Mouse (Mus musculus) urinary bladder, postnatal 36 days (tissue): Measurements from ENCODE around the gene Tbx4.

ENCODE experiments used
- DNase-seq, 2 experiments: peaks; one replicate each; pipeline ENCODE4 v3.0.0; 2022; ENCODE audit warnings: low spot score in 2 of 2, mixed read lengths in 1 of 2

The Tbx4 gene

DNA sequence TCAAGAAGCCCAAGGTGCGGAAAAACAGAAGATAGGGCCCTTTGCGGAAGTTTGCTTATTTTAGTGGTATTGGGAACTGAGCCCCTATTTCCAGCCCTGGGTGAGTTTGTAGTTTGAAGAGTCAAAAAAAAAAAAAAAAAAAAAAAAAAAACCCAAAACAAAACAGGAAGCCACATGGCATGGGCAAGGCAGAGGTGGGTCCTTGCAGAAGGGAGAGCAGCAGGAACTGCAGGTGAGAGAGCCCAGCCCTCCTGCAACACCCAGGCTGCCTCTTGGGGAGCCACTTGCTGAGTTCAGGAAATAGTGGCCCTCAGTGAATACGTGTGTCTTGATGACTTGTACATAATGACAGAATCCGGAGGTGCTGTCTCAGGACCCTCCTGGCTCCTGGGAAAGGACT, 23.3 kb downstream of the Tbx4 start:
- no peak for DNase-seq

DNA sequence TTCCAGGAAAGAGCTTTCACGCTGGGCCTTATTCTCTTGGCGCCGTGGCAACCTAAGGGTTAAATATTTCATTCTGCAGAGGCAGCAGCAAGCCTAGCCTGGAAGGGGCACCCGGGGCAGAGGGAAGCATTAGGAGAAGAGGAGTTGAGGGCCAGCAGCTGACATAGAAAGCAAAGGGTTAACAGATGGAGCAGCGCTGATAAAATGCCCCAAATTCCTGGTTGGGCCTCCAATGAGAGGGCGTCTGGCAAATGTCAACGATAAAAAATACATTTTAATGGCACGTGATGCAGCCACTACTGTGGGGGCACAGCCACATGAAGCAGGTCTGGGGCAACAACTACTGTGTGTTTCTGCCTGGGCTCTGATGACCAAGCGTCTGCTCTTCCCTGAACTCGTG, 23.9 kb downstream of the Tbx4 start:
- no peak for DNase-seq

DNA sequence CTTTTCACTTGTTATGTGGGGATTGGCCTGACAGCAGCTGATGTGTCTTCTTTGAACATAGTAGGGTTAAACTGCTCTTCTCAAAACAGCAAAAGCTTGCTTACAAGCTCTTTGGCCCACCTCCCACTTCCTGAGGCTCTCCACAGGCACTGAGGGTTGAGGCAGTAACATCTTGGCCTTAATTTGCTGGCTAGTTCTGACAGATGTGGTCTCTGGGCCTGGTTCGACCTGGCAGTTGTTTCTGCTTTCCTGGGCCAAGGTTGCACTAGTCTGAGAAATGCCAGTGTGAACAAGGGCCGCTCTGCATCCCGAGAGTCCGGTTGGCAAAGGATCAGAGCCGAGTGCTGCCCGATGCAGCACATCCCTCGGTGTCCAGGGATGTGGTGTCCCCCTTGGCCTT, 27.3 kb downstream of the Tbx4 start:
- DNase-seq = no peak

DNA sequence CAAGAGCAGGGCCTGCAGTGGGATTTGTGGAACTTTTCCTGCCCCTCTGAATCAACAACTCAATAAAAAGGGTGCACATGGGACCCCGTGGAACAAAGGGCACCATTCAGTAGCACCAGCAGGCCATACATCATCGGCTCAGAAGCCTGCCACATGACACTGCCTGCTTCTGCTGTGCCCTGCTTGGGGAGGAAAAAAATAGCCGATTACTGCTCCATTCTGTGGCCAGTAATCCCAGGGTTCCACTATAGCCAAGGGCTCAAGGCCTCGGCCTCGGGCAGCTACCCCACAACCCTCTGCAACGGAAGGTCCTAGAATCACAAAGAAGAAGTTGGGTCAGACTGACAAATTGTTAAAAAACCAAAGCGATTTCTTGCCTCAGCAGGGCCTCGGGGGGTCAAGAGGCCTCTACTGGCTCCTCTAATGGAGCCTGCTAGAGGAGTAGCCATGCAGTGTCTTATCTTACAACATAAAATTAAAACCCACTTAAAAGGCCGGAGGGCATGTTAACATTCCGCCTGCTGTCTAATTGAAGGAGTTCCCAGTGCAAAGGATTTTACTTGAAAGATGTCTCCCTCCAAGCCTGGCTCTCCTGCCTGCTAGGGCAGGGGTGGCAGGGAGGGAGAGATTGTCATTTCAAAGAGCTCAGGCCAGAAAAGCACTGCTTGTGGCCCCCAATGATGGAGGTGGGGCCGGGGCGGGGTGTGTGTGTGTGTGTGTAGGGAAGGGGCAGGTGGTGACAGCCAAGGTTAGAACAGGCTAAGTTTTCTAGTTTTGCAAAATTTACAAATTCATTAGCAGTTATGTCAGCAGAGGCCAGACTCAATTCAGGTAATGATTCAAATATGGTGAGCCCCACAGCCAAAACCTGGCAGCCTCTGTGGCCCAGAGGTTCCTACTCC, 31.1 kb downstream of the Tbx4 start:
- no peak for DNase-seq

DNA sequence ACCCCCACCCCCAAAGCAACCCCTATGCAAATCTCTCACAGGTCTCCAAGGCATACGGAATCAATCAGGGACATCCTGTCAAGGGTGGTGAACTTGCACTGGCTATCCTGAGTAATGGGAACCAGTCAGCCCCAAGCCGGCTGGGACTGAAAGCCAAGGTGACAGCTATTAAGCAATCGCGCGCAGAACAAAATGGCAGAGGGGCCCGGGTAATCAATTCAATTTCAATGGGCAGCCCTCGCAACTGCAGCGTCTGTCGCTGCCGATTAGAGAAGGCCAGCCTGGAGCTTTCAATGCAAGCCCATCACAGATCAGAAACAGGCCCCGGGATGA, 31.7 kb downstream of the Tbx4 start:
- no peak for DNase-seq

DNA sequence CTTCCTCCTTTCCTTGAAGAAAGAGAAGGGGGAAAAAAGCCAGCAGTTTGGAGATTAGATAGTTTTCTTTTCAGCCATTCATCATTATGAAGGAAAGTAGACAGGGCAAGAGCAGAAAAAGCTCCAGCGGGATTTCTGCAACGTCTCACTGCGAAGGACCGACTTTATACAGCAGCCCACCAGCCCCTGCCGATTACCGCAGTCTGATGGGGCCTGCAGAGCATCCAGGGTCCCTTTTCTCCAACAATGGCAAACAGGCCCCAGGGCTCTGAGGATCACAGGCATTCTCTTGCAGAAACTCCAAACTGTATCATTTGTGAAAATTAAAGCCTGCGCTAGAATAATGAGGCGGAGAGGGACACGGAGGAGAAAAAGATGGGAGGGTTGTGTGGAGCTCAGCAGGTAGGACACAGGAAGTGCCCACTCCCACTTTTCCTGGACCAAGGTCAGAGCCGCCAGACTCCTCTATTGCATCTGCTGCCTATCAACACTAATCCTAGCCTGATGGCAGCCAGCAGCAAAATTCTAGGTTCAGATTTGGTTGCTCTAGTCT, 32.2 kb downstream of the Tbx4 start:
- no peak for DNase-seq

DNA sequence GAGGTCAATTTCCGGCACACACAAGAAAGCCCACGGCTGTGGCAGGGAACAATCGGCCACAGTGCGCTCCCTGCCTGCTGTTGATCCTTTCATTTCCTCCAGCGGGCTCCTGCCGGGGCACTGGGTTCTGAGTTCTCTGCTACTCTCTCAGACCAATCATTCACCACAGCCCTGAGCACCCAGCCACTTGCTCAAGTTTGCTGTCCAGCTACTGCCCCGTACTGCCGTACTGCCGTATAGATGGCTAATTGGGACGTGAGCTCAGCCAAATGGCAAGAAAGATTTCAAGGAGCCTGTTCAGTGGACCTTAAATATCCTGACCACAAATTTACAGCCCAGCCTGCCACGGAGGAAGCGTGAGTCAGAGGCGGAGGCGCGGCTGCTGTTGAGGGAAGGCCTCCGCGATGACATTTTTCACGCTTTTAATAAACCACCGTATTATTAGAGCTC, 39.1 kb downstream of the Tbx4 start:
- DNase-seq = peak; percentile 15 to 33

DNA sequence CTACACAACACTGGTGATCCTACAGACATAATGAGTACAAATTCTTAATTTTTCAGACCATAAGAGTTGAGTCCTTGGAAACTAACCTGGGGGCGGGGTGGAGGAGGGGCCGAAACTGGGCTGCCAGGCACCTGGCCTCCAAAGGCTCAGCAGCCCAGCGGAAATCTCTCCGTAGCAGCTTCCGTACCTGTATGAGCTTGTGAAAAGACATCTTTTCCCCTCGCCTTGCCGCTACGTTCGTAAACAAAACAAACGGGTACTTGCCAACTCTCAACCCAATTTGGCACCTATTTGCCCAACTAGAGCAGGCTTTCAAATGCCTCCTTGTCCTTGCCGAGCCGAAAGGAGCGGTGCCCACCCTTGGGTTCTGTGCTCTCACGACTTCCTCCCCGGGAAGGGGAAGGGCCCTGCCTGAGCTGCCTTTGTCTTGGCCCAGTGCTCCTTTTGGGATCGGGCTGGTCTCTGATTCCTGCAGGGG, 40.1 kb downstream of the Tbx4 start:
- no peak for DNase-seq

DNA sequence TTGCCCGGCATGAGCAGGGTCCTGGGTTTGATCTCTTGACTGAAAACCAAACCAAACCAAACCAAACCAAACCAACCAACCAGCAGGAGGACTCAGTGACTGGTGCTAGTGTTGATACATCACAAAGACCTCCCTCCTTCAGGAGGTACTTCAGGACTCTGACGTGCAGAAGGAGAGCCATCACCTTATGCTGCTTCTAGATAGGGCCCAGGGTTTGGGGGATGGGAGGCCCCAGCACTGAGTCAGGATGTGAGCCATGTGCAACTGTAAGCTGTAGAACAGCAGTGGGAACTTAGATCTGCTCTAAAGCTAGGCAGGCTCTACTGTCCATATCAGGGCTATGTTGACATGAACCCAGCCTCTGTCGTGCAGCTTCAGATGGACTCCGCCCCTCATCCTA, 41.9 kb downstream of the Tbx4 start:
- DNase-seq = no peak

DNA sequence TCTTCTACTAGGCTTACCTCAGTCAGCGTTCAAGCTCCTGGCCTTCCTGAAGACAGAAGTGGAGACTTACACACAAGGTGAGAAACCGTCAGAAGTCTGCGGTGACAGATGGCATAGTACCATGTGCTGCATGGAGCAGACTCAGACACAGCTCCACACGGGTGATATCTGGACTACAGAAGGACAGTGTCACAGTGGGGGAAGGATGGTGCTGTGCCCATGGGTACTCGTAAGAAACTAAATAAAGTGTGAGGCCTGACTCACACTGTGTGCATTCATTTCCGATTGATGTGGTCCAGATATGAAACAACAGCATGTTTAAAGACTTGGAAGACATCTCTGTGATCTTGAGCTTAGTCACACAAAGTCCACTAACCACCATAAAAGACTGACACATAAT, 43.4 kb downstream of the Tbx4 start:
- DNase-seq = no peak

DNA sequence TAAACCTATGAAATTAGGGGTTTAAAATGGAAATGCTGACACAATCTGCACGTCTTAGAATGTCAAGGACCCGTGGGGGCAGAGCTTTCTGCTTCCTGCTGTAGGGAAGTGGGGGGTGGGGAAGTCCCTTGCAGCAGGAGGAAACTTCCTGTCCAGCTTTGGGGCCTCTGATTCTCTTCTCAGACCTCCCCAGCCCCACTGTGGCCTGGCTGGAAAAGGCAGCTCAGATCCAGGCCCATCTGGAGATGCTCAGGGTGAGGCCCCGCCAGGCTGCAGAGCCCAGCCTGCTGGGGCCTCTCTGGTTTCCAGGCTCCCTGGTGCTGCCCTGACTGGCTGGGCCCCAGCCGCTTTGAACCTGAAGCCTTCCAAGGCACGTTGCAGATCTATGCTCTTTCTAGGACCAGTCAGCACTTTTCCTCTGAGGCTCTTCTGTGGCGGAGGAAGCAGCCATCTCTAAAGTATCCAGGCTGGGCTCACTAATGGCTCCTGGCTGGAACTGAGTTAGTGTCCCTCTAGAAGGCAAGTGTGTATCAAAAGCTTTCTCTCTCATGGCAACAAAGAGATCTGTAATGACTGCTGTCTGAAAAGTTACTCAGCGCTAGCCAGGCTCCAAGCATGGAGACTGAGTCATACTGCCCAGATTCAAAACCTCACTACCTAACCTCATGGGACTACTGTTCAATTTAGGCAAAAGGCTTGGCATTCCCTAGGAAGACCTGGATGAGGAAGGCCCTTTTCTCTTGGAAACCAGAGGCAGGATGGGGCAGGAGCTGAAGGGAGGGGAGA, 55.8 kb downstream of the Tbx4 start:
- no peak for DNase-seq

DNA sequence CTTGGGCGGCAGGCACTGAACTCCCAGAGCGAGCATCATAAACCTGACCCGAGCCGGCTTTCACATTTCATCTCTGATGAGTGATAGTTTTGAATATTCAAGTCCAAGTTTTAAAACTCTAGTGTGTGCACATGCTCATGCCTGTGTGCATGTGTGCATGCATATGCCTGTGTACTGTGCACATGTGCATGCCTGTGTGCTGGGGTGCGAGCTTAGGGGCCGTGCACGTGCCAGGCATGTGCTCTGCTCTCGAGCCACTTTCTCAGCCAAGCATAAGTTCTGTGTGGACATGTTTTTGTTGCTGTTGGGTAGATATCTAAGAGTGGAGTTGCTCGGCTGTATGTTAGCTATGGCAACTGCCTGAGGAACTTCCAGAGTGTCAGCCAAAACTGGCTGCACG, 62.5 kb downstream of the Tbx4 start:
- DNase-seq = no peak

DNA sequence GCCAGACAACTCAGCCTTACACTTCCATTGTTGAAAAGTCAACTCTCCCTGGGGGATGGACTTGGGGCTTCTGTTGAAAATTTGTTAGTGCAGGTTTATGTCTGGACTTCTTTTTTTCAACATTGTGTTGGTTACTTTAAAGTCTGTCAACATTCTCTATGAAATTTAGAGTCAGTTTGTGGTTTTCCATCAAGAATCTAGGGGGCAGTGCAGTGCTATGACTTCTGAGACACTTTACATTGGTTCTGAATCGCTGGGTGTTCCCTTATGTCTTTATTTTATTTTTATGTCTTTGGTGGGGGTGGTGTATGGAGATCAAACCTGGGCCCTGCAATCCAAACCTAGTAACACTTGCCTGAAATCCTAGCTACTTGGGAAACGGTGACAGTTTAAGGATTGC, 63.5 kb downstream of the Tbx4 start:
- no peak for DNase-seq

DNA sequence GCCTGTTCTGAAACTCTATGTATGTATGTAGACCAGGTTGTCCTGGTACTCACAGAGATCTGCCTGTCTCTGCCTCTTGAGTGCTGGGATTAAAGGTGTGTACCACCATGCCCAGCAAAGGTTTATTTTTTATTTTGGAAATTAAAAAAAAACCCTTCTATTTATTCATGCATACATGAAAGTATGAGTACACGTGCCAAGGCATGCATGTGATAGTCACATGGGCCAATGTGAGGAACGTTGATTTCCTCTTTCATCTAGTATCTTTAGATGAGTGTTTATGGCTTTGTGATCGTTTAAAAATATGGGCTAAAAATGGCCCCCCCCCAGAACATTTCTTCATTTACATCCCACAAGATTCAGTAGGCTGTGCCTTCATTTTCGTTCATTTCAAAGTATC, 66.3 kb downstream of the Tbx4 start:
- no peak for DNase-seq

DNA sequence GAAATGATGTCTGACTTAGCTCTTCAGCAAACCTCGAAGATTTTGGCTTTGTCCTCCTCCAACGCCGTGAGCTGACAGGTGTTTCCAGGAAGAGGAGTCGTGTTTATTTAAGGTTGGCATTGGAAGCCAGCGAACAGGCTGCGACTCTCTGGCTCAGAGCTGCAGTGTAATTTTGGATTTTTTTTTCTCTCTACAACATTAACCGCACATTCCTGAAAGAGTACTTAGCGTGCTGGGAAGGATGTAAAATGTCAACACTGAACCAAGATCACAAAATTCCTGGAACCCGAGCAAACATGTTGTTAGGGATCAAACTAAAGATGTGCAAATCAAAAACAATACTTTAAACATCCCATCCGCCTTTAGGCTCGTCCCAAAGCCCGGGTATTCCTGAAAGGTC, 69.4 kb downstream of the Tbx4 start:
- no peak for DNase-seq

DNA sequence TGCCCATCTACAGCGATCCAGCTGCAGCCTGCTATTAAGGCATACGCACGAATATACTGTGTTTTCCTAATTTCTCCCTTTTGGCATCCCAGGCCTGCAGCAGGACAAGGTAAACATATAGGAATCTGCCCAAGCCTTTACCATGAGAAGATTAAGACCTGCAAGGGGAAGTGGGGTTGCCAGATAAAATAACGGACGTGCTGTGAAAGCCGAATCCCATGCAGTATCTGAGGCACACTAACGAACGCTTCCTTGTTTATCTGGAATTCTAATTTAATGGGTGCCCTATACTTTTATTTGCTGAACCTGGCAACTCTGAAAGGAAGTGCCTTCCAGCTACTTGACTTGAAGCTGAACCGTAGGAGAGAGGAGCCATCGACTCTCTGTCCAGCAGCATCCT, 70.2 kb downstream of the Tbx4 start:
- no peak for DNase-seq

DNA sequence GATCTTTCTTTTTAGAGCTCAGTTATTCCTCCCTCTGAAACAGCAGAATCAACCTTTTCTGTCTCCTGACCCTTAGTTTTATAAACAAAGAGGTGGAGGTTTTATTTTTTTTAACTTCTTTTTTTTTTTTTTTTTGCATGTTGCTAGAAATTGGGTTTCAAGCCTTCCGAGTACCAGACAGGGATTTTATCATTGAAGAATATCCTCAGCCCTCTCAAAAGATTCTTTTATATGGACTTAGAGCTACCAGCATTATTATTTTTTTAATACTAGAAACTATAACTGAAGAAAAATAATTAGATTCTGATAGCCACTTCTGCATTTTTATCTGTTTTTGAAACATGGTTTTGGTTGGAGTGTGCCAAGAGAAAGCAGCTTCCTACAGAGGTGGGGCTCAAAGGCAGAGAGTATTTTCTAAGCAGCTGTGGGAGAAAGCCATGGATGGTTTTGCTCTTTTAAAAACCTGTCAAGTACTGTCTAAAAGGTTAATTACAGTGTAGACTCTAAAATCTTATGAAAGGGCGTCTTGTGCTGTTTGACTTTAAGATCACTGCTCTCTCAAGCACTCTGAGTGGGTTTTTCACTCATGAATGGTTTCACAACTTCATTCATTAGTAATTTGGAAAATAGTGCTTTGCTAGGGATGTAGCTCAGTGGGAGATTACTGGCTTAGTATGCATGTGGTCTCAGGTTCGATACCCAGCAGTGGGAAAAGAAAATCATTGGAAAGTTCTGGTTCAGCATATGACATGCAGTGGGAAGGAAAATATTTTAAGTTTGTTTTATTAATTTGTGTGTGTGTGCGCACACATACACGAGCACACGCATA, 70.9 kb downstream of the Tbx4 start:
- DNase-seq = no peak

DNA sequence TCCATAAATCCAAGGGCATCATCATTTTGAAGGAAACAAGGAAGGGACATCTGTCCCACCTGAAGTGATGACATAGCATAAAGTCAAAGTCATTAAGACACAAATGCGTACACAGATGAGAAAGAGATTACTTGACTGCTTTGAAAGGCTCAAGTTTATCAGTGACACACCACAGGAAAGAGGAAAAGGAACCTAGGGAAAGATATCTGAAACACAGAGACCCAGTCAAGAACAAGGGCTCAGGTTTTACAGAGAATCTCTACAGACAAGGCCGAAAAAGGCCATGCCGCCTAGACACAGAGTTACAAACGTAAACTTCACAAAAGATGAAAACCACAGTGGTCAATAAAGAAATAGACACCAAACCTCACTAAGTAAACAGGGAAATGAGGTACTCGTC, 73.6 kb downstream of the Tbx4 start:
- DNase-seq = no peak

DNA sequence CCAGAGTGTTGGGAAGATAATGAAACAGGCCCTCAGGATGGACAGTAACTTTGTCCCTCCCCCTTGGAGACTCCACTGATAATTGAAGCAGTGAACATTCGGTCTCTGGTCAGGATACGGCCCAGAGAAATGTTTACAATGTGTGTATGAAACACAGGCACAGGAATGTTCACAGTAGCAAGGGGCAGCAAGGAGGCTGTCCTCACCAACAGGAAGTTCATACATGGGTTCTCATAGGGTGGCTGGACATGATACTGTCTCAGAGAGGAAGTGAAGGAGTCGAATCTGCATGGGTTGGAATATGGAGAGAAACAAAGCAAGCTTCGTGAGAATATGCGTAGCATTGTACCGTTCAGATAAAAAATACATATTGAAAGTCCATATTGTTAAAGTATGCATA, 74.1 kb downstream of the Tbx4 start:
- DNase-seq = no peak

DNA sequence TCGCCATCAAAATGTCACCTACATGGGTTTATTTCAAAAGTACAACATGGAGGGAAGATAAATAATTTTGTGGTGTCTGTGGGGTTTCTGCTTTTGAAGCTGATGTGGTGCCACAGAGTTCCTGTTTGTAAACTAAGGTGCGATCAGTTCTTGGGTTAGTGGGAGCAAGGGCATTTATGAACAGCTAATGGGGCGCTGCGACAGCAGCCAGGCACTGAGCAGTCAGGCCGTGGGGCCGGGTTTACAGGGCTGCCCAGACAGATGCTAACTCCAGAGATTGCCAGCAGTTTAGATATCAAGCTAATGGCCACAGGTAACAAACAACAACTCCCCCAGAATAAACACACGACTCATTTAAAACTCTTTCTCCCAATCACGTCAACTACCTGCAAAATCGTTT, 75.3 kb downstream of the Tbx4 start:
- no peak for DNase-seq
